Mouse (Mus musculus) brain, adult 2 months (tissue): Measurements from ENCODE around the gene Reep6.

Experiments
- DNase-seq: peaks from one replicate; pipeline ENCODE4 v3.0.0; 2011; ENCODE audit warnings: low read depth, low spot score

Reep6 gene

GRCm38 (mm10) chr10:80385310-80385709 is 55.6 kb downstream of the Reep6 start:
- DNase-seq = no peak
